Comparison of ENCODE assay signal across 17 mouse cellular contexts in the genomic region with DNA sequence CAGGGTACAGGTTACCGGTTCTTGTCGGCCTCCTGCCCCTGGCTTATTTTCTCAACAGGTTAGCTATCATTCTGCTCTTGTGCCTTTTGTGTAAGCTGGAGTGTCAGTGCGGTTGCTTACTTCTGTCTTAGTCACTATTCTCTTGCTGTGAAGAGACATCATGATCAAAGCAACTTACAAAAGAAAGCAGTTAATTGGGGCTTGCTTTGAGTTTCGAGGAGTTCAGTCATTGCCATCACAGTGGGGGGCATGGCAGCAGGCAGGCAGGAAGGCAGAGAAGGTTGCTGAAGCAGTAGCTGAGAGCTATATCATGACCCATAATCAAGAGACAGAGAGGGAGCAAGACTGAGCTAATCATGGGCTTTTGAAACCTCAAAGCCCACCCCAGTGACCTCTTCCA. TPM values are rescaled to one million over a fixed set of nuclear protein-coding genes. Genes with fewer than 3 reads are reported as not detected.
"Had no signal": no experiment of that assay in that cellular context is flagged by ENCODE, and none has a peak within 500 bp of the region (broad histone marks: within the 10 kb centered on the region; RNA-seq: fewer than 3 reads in every experiment).

No protein-coding gene starts in this region.

- H3K4me1 ChIP-seq: midbrain, embryonic 13.5 days; neural tube, embryonic 15.5 days; stomach, embryonic 15.5 days had no signal

- H3K27ac ChIP-seq: midbrain, embryonic 10.5 days; midbrain, embryonic 13.5 days; neural tube, embryonic 13.5 days; neural tube, embryonic 15.5 days; stomach, embryonic 15.5 days; stomach, postnatal 0 days had no signal

- DNase-seq: lung, adult 18-20 months; lung, embryonic 14.5 days; lung, postnatal 10 days; lung, postnatal 4 days; right cerebral cortex, postnatal 14 days; thymus, adult 2 months; thymus, postnatal 25 days; thymus, postnatal 4 days had no signal

- H3K4me3 ChIP-seq: midbrain, embryonic 10.5 days; midbrain, embryonic 13.5 days; myocyte; neural tube, embryonic 13.5 days; neural tube, embryonic 15.5 days; stomach, embryonic 15.5 days had no signal

RNA-seq across cellular contexts. Expression of gene Aif1l, which starts 15.4 kb away (rescaled TPM):
- total RNA-seq: megakaryocyte, adult 5-6 weeks; megakaryocyte-erythroid progenitor cell, adult 5-6 weeks had no signal

RNA-seq across cellular contexts. Expression of gene Lamc3, which starts 47.5 kb away (rescaled TPM):
- total RNA-seq: megakaryocyte, adult 5-6 weeks; megakaryocyte-erythroid progenitor cell, adult 5-6 weeks had no signal
